Mouse (Mus musculus) left cerebral cortex, adult 2 months (tissue): ENCODE measurements around the gene Bend6. TPM values are rescaled to one million over a fixed set of nuclear protein-coding genes. Genes with fewer than 3 reads are reported as not detected.
"Not testable (repeated sequence)": the region's sequence is repeated elsewhere in the genome, so short reads cannot be mapped to it uniquely, and the experiment has no call there.

Experiments used
- DNase-seq, 2 experiments: peaks; one replicate each; pipeline ENCODE4 v3.0.0; 2021 to 2022; ENCODE audit warnings: low spot score in 2 of 2, mixed read lengths in 1 of 2; ENCODE audit errors: extremely low spot score in 1 of 2
- H3K27ac ChIP-seq: fragments of 200-600 bp; 2 replicates; pipeline ENCODE4 v1.8.1; 2022
- H3K4me3 ChIP-seq: fragments of 200-600 bp; 2 replicates; pipeline ENCODE4 v1.8.1; 2022
- CTCF ChIP-seq: fragments of 200-600 bp; IDR thresholded peaks from 2 replicates; pipeline ENCODE4 v1.8.1; 2022; ENCODE audit warnings: antibody characterized with exemption, mild to moderate bottlenecking, moderate library complexity
- intact Hi-C: fragments of 180-260 bp; cut with DNase I; formaldehyde crosslinking; loops from one replicate; pipeline ENCODE4 v1.15.1; 2025
- total RNA-seq, 2 experiments: library from RNA; stranded (reverse); gene quantifications; 2 replicates each; pipeline ENCODE4 v1.2.3; 2021

Bend6 gene
- total RNA-seq, 2 experiments from 2014 or later, result 135 to 139 TPM

DNA sequence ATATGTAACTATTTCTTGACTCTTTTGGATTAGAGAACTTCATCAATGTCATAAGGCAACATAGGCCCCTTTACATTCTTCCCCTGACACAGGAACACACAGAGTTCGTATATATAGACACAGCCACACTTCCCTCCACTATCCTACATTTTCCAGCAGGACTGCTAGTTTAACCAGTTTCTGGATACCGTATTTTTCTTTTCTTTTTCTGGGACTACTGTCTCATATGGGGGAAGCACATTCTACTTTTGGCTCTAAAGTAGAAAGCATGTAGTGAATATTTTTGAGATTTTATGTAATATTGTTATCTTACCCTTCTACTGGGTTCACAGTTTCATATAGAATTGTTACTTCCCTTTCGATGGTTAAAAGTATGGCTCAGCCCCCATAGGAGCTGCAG lies 38.2 kb downstream of the Bend6 start:
- no peak for DNase-seq
- intact Hi-C loops, result no loop called here
- H3K4me3 ChIP-seq, result no peak overlapping the region
- H3K27ac ChIP-seq, result no peak overlapping the region
- no peak for TF ChIP-seq CTCF

DNA sequence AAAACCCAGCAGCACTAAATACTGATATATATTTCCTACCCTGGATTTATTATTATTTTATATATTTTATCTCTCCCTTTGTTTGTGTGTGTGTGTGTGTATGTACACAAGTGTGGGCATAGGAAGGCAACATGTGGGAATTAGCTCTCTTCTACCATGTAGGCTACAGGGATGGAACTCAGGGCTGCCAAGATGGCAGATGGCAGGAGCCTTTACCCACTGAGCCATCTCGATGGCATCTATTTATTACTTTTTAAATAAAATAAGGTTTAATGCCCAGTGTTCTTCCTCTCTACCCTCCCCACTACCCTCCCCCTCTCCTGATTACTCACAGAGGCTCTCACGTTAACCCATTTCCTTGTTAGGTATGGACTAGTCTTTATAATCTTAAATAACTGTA lies 38.6 kb downstream of the Bend6 start:
- no peak for TF ChIP-seq CTCF
- H3K4me3 ChIP-seq, result no peak overlapping the region
- DNase-seq, result no peak
- intact Hi-C loops, result no loop called here
- H3K27ac ChIP-seq, result no peak overlapping the region

DNA sequence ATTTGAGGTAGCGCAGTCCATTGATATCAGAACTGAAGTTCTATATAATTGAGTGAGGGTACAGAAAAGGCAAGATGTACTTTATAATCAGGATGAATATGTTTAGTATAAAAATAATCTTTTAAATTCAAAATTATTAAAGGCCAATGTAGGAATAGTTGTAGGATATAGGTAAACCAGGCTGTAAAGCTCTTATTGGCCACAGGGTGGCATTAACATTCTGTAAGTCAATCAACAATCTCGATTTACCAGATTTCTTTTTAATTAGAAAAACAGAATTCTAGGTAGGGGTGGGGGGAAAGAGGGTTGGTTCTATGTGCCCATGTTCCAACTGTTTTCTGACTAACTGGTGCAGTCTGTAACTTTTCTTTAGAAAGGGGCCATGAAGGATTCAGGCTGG lies 60.8 kb downstream of the Bend6 start:
- peak; percentile 37 for TF ChIP-seq CTCF
- intact Hi-C loops, result no loop called here
- Histone ChIP-seq H3K4me3 (no peak overlapping the region), H3K27ac (no peak overlapping the region)
- no peak for DNase-seq

- DNase-seq, result no peak
- H3K4me3 ChIP-seq, result no peak overlapping the region
- intact Hi-C loops, result no loop called here
- TF ChIP-seq CTCF, result no peak
- H3K27ac ChIP-seq, result no peak overlapping the region
These were observed 63.8 kb downstream of the Bend6 start for GRCm38 (mm10) chr1:33843823-33844222.

- H3K4me3 ChIP-seq, DNase-seq, intact Hi-C loops, H3K27ac ChIP-seq: not testable (repeated sequence)
These were observed 68.7 kb downstream of the Bend6 start for GRCm38 (mm10) chr1:33838952-33839351.

DNA sequence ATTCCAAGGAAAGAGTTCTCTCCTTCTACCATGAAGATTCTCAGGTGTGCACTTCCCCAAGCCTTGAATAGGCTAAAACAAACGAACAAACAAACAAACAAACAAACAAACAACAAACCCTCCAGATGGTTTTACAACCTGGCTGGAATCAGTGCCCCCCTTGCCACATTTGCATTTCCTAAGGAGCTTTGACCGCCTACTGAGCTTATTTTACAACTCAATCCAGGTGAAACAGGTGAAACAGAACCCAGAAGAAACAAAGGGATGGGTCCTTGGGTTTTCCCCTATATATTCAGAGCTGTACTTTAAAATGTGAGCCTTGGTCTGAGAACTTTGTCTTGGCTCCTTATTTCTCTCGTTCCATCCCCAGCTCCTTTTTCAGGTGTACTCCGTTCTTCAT lies 77.0 kb downstream of the Bend6 start:
- no peak overlapping the region for H3K27ac ChIP-seq
- H3K4me3 ChIP-seq, result no peak overlapping the region
- DNase-seq, result no peak
- intact Hi-C loops, result no loop called here
- no peak for TF ChIP-seq CTCF

DNA sequence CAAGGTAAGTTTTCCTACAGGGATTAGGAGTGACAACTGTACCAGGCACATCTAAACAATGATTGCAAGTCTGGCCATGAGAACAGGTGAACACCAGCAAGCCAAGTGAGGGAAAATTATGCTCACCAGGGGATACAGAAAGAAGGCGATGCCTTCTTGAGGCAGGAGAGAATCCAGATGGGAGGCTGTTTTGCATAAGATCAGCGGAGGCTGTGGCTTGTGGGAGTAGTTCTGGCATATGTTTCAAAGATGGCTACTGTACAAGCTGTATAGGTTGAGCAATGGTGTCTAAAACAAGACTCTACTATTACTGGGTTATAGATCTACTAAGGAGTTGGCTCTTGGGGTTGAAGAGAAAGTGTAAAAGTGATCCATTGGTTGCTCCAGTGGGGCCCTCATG lies 89.7 kb downstream of the Bend6 start:
- DNase-seq, result no peak
- TF ChIP-seq CTCF, result no peak
- intact Hi-C loops, result no loop called here
- Histone ChIP-seq H3K4me3 (no peak overlapping the region), H3K27ac (no peak overlapping the region; the same call in 1 of the 2 replicates)

- intact Hi-C loops, result no loop called here
- TF ChIP-seq CTCF, result peak; percentile 44
- peak; percentile 91 to 93 for DNase-seq
- peak within 1 kb of the TSS; percentile 95 for H3K27ac ChIP-seq
- peak within 1 kb of the TSS; percentile 84 for H3K4me3 ChIP-seq
These were observed 93.5 kb downstream of the Bend6 start, which contains the start of gene Zfp451 for GRCm38 (mm10) chr1:33813868-33814794. TSS of gene Zfp451 (minus strand) at chr1:33814595.

DNA sequence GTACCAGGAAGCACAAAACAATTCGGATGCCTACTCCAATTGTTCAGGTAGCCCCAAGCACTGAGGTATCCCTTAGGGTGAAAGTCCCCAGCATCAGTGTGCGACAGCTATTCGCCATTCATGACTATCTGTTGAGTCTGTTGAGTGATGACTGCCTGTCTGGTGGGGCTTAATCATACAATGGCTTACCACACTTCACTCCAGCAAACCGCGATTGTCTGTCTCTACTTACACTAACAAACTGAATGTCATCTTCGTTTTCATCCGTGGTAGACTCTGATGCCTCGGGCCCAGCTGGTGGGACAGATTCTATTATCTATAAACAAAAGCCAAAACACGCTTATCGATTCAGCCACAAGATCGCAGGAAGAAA lies 94.1 kb downstream of the Bend6 start:
- TF ChIP-seq CTCF, result no peak
- intact Hi-C loops, result no loop called here
- Histone ChIP-seq H3K4me3 (peak overlapping the region; percentile 84), H3K27ac (peak overlapping the region; percentile 95)
- DNase-seq, result no peak

DNA sequence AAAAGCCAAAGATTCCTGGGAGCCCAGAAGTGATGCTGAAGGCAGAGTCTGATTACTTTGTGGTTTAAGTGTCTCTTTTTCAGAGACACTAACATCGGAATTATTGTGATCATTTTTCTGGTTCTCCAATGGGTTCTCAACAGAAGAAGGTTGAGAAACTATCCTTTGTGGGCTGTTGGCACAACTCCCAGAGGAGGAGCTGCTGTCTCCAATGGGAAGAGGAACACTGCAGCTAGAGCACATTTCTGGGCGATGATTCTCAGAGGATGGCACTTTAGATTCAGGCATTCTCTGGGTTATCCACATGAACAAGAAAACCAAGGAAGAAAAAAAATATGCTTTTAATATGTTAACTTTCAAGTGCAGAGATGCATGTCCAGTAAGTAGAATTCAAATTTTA lies 104.3 kb downstream of the Bend6 start:
- TF ChIP-seq CTCF, result no peak
- Histone ChIP-seq H3K27ac (no peak overlapping the region), H3K4me3 (no peak overlapping the region)
- intact Hi-C loops, result no loop called here
- no peak for DNase-seq

Other genes with a start within 250 kb of the Bend6 start
- 1 to 10 TPM; 7.5 to 7.8 TPM for gene Prim2, start 238.0 kb downstream of the Bend6 start, total RNA-seq
- 10 to 100 TPM; 29.7 to 31.0 TPM for gene Rab23, start 187.9 kb downstream of the Bend6 start, total RNA-seq
- 10 to 100 TPM; 11.6 to 12.9 TPM for gene Bag2, start 150.0 kb downstream of the Bend6 start, total RNA-seq
- gene Zfp451, start 93.2 kb downstream of the Bend6 start, total RNA-seq, result 10 to 100 TPM; 59.9 to 64.7 TPM
- 100 to 1,000 TPM; 264 to 266 TPM for gene Dst, start 409 bp upstream of the Bend6 start, total RNA-seq